Comparison of ENCODE assay signal across 15 mouse cellular contexts in the genomic region with DNA sequence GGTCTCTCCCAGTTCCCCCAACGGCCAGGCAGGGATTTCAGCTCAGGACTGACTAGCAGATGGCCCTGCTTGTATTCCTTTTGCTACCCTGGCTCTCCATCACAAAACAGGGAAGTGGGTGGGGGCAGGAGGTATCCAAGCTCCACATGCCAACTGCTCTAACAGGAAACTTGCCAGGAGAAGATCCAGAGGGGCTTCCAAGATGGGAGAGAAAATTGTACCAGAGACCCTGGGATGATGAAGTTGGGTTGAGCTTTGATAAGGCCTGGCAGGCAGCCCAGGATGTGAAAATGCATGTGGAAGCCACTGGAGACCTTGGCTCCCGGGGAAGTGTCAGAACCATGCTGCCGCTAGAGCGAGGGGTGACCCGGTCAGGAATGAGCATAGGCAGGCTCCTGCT. TPM values are rescaled to one million over a fixed set of nuclear protein-coding genes. Genes with fewer than 3 reads are reported as not detected.
DNase-seq lines count a peak whose midpoint lies in the region; ATAC-seq and TF ChIP-seq lines count a peak whose summit lies in the region.
"Had no signal": no experiment of that assay in that cellular context is flagged by ENCODE, and none has a peak within 500 bp of the region (broad histone marks: within the 10 kb centered on the region; RNA-seq: fewer than 3 reads in every experiment).

No protein-coding gene starts in this region.

- ATAC-seq in midbrain, embryonic 15.5 days (replicated peaks), result no peak
- no peak for ATAC-seq in intestine, postnatal 0 days
- ATAC-seq: intestine, embryonic 15.5 days; midbrain, embryonic 13.5 days had no signal

- H3K4me1 ChIP-seq in heart, embryonic 10.5 days, result peaks cover 37% of the 10 kb centered on the region
- peaks cover 51% of the 10 kb centered on the region for H3K4me1 ChIP-seq in midbrain, embryonic 10.5 days
- H3K4me1 ChIP-seq in midbrain, embryonic 15.5 days, result peaks cover 18% of the 10 kb centered on the region
- H3K4me1 ChIP-seq in limb, embryonic 10.5 days, result peaks cover 56% of the 10 kb centered on the region
- no peaks in the 10 kb centered on the region for H3K4me1 ChIP-seq in intestine, postnatal 0 days (replicated peaks; ENCODE audit: control insufficient read depth, insufficient read depth, low read length)

- H3K36me3 ChIP-seq in heart, embryonic 10.5 days, result no peaks in the 10 kb centered on the region
- H3K36me3 ChIP-seq in midbrain, embryonic 10.5 days, result no peaks in the 10 kb centered on the region
- no peaks in the 10 kb centered on the region for H3K36me3 ChIP-seq in midbrain, embryonic 15.5 days (replicated peaks)
- H3K36me3 ChIP-seq in limb, embryonic 10.5 days, result 0 out of 2 replicates have a peak, but pooled peaks cover 2% of the 10 kb centered on the region
- no peaks in the 10 kb centered on the region for H3K36me3 ChIP-seq in intestine, postnatal 0 days (ENCODE audit: control insufficient read depth, insufficient read depth)
- H3K36me3 ChIP-seq: intestine, embryonic 15.5 days; midbrain, embryonic 13.5 days had no signal

- no peaks in the 10 kb centered on the region for H3K9me3 ChIP-seq in heart, embryonic 10.5 days
- no peaks in the 10 kb centered on the region for H3K9me3 ChIP-seq in midbrain, embryonic 10.5 days (replicated peaks)
- no peaks in the 10 kb centered on the region for H3K9me3 ChIP-seq in midbrain, embryonic 15.5 days
- 0 out of 2 replicates have a peak, but pooled peaks cover 3% of the 10 kb centered on the region for H3K9me3 ChIP-seq in limb, embryonic 10.5 days (replicated peaks)
- H3K9me3 ChIP-seq in intestine, postnatal 0 days (ENCODE audit: control insufficient read depth), result no peaks in the 10 kb centered on the region
- H3K9me3 ChIP-seq: intestine, embryonic 15.5 days; midbrain, embryonic 13.5 days had no signal

- no peak for TF ChIP-seq CTCF in intestine, postnatal 0 days (IDR thresholded peaks at IDR 0.05; ENCODE audit: low read depth)

- H3K27me3 ChIP-seq in heart, embryonic 10.5 days (ENCODE audit: insufficient read depth, poor library complexity, severe bottlenecking), result peaks cover 50% of the 10 kb centered on the region
- peaks cover 60% of the 10 kb centered on the region for H3K27me3 ChIP-seq in midbrain, embryonic 10.5 days (ENCODE audit: low read depth, poor library complexity, severe bottlenecking)
- 0 out of 2 replicates have a peak, but pooled peaks cover 4% of the 10 kb centered on the region for H3K27me3 ChIP-seq in midbrain, embryonic 15.5 days (replicated peaks)
- H3K27me3 ChIP-seq in limb, embryonic 10.5 days (ENCODE audit: low read depth, poor library complexity, severe bottlenecking), result peaks cover 18% of the 10 kb centered on the region; the same call in 1 of the 2 replicates
- peaks cover 19% of the 10 kb centered on the region for H3K27me3 ChIP-seq in intestine, postnatal 0 days (replicated peaks; ENCODE audit: control insufficient read depth, insufficient read depth, low read length)

- H3K9ac ChIP-seq in midbrain, embryonic 15.5 days, result no peak overlapping the region
- H3K9ac ChIP-seq in intestine, postnatal 0 days (ENCODE audit: low read depth, low read length), result no peak overlapping the region
- H3K9ac ChIP-seq: intestine, embryonic 15.5 days; midbrain, embryonic 13.5 days had no signal

- DNase-seq in heart, postnatal 4 days, result peak; percentile 47
- DNase-seq in heart, embryonic 10.5 days (ENCODE audit: low spot score), result no peak
- no peak for DNase-seq in midbrain, embryonic 10.5 days (ENCODE audit: low spot score)
- DNase-seq in adrenal gland, postnatal 36 days, result peak; percentile 77 to 79
- no peak for DNase-seq in limb, embryonic 10.5 days (ENCODE audit: low spot score)
- DNase-seq: cerebellum, adult 8-10 months; gastrocnemius, postnatal 14 days; layer of hippocampus, adult 9-11 months; lung, postnatal 14 days; thymus, adult 2 months had no signal

- no peak overlapping the region for H3K27ac ChIP-seq in heart, embryonic 10.5 days
- H3K27ac ChIP-seq in midbrain, embryonic 10.5 days (replicated peaks), result peak overlapping the region; percentile 66; the same call in 1 of the 2 replicates
- no peak overlapping the region for H3K27ac ChIP-seq in midbrain, embryonic 15.5 days
- peak overlapping the region; percentile 66 for H3K27ac ChIP-seq in limb, embryonic 10.5 days
- H3K27ac ChIP-seq in intestine, postnatal 0 days (ENCODE audit: low read depth, low read length), result no peak overlapping the region
- H3K27ac ChIP-seq: intestine, embryonic 15.5 days; midbrain, embryonic 13.5 days had no signal

- WGBS in heart, embryonic 10.5 days, result 25% methylated on average over 5 of the region's 5 CpGs
- WGBS in midbrain, embryonic 10.5 days, result 53% methylated on average over 5 of the region's 5 CpGs
- WGBS in midbrain, embryonic 15.5 days, result 35% methylated on average over 5 of the region's 5 CpGs
- 43% methylated on average over 5 of the region's 5 CpGs for WGBS in limb, embryonic 10.5 days
- 52% methylated on average over 5 of the region's 5 CpGs for WGBS in intestine, postnatal 0 days

- no peak overlapping the region for H3K4me3 ChIP-seq in heart, embryonic 10.5 days
- no peak overlapping the region for H3K4me3 ChIP-seq in midbrain, embryonic 10.5 days
- no peak overlapping the region for H3K4me3 ChIP-seq in midbrain, embryonic 15.5 days
- H3K4me3 ChIP-seq in limb, embryonic 10.5 days, result no peak overlapping the region; the same call in 1 of the 2 replicates
- no peak overlapping the region for H3K4me3 ChIP-seq in intestine, postnatal 0 days (ENCODE audit: low read depth, low read length)
- H3K4me3 ChIP-seq: intestine, embryonic 15.5 days; midbrain, embryonic 13.5 days had no signal

- H3K4me2 ChIP-seq in midbrain, embryonic 15.5 days, result no peak overlapping the region
- no peak overlapping the region for H3K4me2 ChIP-seq in intestine, postnatal 0 days (replicated peaks; ENCODE audit: low read depth)
- H3K4me2 ChIP-seq: intestine, embryonic 15.5 days; midbrain, embryonic 13.5 days had no signal

RNA-seq across cellular contexts. Expression of gene Scube3, which starts 5.7 kb away (rescaled TPM):
- total RNA-seq in heart, postnatal 4 days (2021), result 1 to 10 TPM; 1.1 to 1.4 TPM
- polyA plus RNA-seq in heart, embryonic 10.5 days (2016; fragmentation: Nextera tagmentation; extraction: Ambion mirVana), result 2.1 and 5.5 TPM in 2 replicates
- polyA plus RNA-seq in midbrain, embryonic 10.5 days (2016; fragmentation: Nextera tagmentation; extraction: Ambion mirVana), result 9.5 and 10.8 TPM in 2 replicates
- 6.0 and 6.4 TPM in 2 replicates for polyA plus RNA-seq in midbrain, embryonic 15.5 days (2015; fragmentation: Nextera tagmentation; extraction: Ambion mirVana)
- 10 to 100 TPM; 14.5 to 16.0 TPM for total RNA-seq in adrenal gland, postnatal 36 days (2021)
- polyA plus RNA-seq in limb, embryonic 10.5 days (2016; fragmentation: Nextera tagmentation; extraction: Ambion mirVana), result 10.9 and 11.0 TPM in 2 replicates
- polyA plus RNA-seq in intestine, postnatal 0 days (2015; fragmentation: Nextera tagmentation; extraction: Ambion mirVana), result 0.57 and 0.60 TPM in 2 replicates
- total RNA-seq: liver, adult 2 months had no signal

RNA-seq across cellular contexts. Expression of gene Zfp523, which starts 40.7 kb away (rescaled TPM):
- total RNA-seq in heart, postnatal 4 days (2021), result 10 to 100 TPM; 29.2 to 32.8 TPM
- polyA plus RNA-seq in heart, embryonic 10.5 days (2016; fragmentation: Nextera tagmentation; extraction: Ambion mirVana), result 28.1 and 34.2 TPM in 2 replicates
- 32.4 and 38.0 TPM in 2 replicates for polyA plus RNA-seq in midbrain, embryonic 10.5 days (2016; fragmentation: Nextera tagmentation; extraction: Ambion mirVana)
- 53.4 and 55.0 TPM in 2 replicates for polyA plus RNA-seq in midbrain, embryonic 15.5 days (2015; fragmentation: Nextera tagmentation; extraction: Ambion mirVana)
- total RNA-seq in adrenal gland, postnatal 36 days (2021), result 10 to 100 TPM; 36.9 to 37.1 TPM
- 33.6 and 40.2 TPM in 2 replicates for polyA plus RNA-seq in limb, embryonic 10.5 days (2016; fragmentation: Nextera tagmentation; extraction: Ambion mirVana)
- 10.6 and 11.6 TPM in 2 replicates for polyA plus RNA-seq in intestine, postnatal 0 days (2015; fragmentation: Nextera tagmentation; extraction: Ambion mirVana)

RNA-seq across cellular contexts. Expression of gene Tcp11, which starts 55.8 kb away (rescaled TPM):
- total RNA-seq in heart, postnatal 4 days (2021), result under 1 TPM in 1 of 2 experiments, not detected in 1; 0.14 TPM
- 0.59 and 0.67 TPM in 2 replicates for polyA plus RNA-seq in heart, embryonic 10.5 days (2016; fragmentation: Nextera tagmentation; extraction: Ambion mirVana)
- polyA plus RNA-seq in midbrain, embryonic 10.5 days (2016; fragmentation: Nextera tagmentation; extraction: Ambion mirVana), result 0.86 and 1.2 TPM in 2 replicates
- 1.9 and 2.2 TPM in 2 replicates for polyA plus RNA-seq in midbrain, embryonic 15.5 days (2015; fragmentation: Nextera tagmentation; extraction: Ambion mirVana)
- not detected for total RNA-seq in adrenal gland, postnatal 36 days (2021)
- 0.97 and 1.1 TPM in 2 replicates for polyA plus RNA-seq in limb, embryonic 10.5 days (2016; fragmentation: Nextera tagmentation; extraction: Ambion mirVana)
- polyA plus RNA-seq in intestine, postnatal 0 days (2015; fragmentation: Nextera tagmentation; extraction: Ambion mirVana), result 1.6 and 1.7 TPM in 2 replicates
- total RNA-seq: gastrocnemius, postnatal 14 days; liver, adult 2 months had no signal
- polyA plus RNA-seq: liver, adult 2 months had no signal

Comparison
In these comparisons a context has a peak if more than half of its experiments do, and no peak if none do; other contexts are left out.
1. DNase-seq: peak in heart, postnatal 4 days (single experiment) and adrenal gland, postnatal 36 days (2 of 2); none in heart, embryonic 10.5 days (single experiment), midbrain, embryonic 10.5 days (single experiment) and limb, embryonic 10.5 days (single experiment).
2. H3K27ac ChIP-seq: peak in midbrain, embryonic 10.5 days (single experiment) and limb, embryonic 10.5 days (single experiment); none in heart, embryonic 10.5 days (single experiment), midbrain, embryonic 15.5 days (single experiment) and intestine, postnatal 0 days (single experiment).